Mouse (Mus musculus): ENCODE measurements around the gene Wdr86. TPM values are rescaled to one million over a fixed set of nuclear protein-coding genes. Genes with fewer than 3 reads are reported as not detected.

Wdr86 gene
- polyA plus RNA-seq, 1 experiment: 6.2 TPM

DNA sequence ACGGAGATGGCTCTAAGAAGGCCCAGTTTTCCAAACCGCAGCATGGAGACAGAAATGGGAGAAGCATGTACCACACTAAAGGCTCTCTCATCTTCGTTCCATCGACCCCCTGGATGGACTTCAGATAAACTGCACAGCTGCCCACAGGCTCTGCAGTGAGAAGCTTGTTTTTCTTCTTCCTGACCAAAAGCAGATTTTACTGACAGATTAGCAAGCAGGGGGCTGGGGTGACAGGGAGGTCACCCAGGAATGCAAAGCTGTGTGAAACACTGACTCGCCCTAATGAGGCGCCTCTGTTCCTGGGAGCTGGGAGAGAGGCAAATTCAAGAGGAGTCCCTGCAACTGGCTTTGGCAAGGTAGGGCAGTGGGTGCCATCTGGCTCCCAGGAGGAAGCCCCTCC is 17.0 kb upstream of the Wdr86 start:
- Histone ChIP-seq H3K27ac (ENCODE audit: insufficient read depth, low read length) (no peak overlapping the region), H3K4me1 (ENCODE audit: control insufficient read depth, insufficient read depth, insufficient read length) (peaks cover 12% of the 10 kb centered on the region; the same call in 1 of the 2 replicates), H3K27me3 (ENCODE audit: control insufficient read depth, insufficient read depth, low read length) (no peaks in the 10 kb centered on the region), H3K36me3 (ENCODE audit: control insufficient read depth, insufficient read depth, low read length) (no peaks in the 10 kb centered on the region), H3K4me3 (ENCODE audit: extremely low read depth, insufficient read depth, insufficient read length) (no peak overlapping the region)
- DNase-seq (ENCODE audit: low read depth in 1 of 2, low spot score in 2 of 2): no peak
- no peak for TF ChIP-seq CTCF (IDR thresholded peaks at IDR 0.05; ENCODE audit: extremely low read depth, insufficient read depth, insufficient read length, insufficient replicate concordance)
- no peak for TF ChIP-seq POLR2A (IDR thresholded peaks at IDR 0.05; ENCODE audit: low read depth, low read length)
- WGBS: 60% methylated on average over 6 of the region's 6 CpGs

DNA sequence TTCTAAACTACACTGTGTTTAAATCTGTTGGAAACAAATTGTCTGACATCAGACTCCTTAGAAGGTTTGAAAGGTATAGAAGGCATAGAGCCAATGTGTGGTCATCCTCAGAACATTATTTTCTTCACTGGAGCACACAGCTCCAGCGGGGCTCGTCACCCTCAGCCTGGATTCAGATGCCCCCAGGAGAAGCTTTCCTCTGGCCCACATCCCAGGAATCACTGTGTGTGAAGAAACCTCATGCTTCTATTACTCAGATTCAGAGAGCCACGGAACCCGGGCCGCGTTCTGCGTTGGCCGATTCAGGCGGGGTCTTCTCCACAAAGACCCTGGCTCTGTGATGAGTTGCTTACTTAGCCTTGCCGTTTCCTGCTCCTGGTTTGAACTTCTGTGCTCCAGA is 13.4 kb upstream of the Wdr86 start:
- H3K27ac ChIP-seq (ENCODE audit: insufficient read depth, low read length): no peak overlapping the region
- peaks cover 5% of the 10 kb centered on the region; the same call in 1 of the 2 replicates for H3K4me1 ChIP-seq (ENCODE audit: control insufficient read depth, insufficient read depth, insufficient read length)
- no peaks in the 10 kb centered on the region for H3K36me3 ChIP-seq (ENCODE audit: control insufficient read depth, insufficient read depth, low read length)
- no peaks in the 10 kb centered on the region for H3K27me3 ChIP-seq (ENCODE audit: control insufficient read depth, insufficient read depth, low read length)
- WGBS: 92% methylated on average over 10 of the region's 10 CpGs
- no peak for DNase-seq (ENCODE audit: low read depth in 1 of 2, low spot score in 2 of 2)
- no peak overlapping the region for H3K4me3 ChIP-seq (ENCODE audit: extremely low read depth, insufficient read depth, insufficient read length)
- TF ChIP-seq POLR2A (IDR thresholded peaks at IDR 0.05; ENCODE audit: low read depth, low read length) (no peak), CTCF (IDR thresholded peaks at IDR 0.05; ENCODE audit: extremely low read depth, insufficient read depth, insufficient read length, insufficient replicate concordance) (no peak)

DNA sequence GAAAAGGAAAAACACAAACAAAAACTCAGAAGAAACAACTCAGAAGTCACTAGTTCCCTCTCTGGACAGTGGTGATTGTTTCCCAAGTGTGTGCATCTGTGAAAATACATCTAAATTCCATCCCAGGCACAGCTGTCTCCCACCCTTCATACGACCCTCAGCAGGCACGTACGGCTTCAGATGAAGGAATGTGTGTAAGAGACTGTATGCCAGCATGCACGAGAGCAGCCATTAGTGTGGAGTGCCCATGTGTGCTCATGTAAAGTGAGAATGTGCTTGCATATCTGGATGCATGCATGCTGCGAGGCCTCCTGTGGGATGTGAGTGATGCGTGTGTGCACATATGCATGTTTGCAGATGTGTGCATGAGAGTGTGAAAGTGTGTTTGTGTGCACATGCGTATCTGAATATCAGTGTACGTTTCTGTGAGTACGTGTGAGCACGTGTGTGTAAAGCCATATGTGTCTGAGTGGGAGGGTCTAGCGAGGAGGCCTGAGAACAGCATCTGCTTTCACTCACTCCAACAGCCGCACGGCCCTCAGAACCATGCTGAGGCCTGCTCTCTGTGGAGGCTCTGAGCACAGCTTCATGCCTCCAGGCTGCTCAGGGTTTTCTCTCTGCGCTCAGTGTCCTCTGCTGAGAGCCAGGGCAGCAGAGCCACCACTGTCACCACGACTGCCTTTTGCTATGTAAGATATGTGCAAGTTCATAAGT is 10.8 kb upstream of the Wdr86 start:
- Histone ChIP-seq H3K4me3 (ENCODE audit: extremely low read depth, insufficient read depth, insufficient read length) (no peak overlapping the region), H3K4me1 (ENCODE audit: control insufficient read depth, insufficient read depth, insufficient read length) (peaks cover 7% of the 10 kb centered on the region; the same call in 1 of the 2 replicates), H3K27ac (ENCODE audit: insufficient read depth, low read length) (no peak overlapping the region), H3K36me3 (ENCODE audit: control insufficient read depth, insufficient read depth, low read length) (no peaks in the 10 kb centered on the region), H3K27me3 (ENCODE audit: control insufficient read depth, insufficient read depth, low read length) (no peaks in the 10 kb centered on the region)
- WGBS: 92% methylated on average over 15 of the region's 15 CpGs
- no peak for DNase-seq (ENCODE audit: low read depth in 1 of 2, low spot score in 2 of 2)
- TF ChIP-seq POLR2A (IDR thresholded peaks at IDR 0.05; ENCODE audit: low read depth, low read length) (no peak), CTCF (IDR thresholded peaks at IDR 0.05; ENCODE audit: extremely low read depth, insufficient read depth, insufficient read length, insufficient replicate concordance) (no peak)

DNA sequence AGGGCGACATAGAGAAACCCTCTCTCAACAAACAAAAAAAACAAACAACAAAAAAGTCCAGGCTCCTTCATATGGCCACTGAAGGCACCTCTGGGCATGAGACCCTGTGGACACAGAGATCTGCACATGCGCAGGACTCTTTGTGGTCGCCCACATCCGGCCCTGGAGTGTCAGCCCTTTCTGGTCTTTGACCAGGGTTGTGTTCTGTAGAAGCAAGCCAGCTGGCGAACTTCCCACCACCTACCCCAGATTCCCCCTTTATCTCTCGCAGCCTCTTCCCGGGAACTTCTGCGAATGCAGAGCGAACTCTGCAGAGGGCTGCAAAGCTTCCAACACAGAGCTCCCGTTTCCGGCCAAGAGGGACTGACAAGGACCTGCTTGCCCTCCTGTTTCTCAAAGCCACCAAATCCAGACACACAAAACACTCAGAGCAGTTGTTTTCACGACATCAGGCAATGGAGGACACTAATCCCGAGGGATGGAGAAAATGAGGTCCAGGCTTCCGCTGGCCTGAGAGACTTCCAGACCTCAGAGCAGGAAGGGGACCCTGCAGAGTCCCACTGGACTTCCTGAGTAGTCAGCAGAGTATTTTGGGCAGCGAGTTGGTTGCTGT is 8.7 kb upstream of the Wdr86 start:
- Histone ChIP-seq H3K27ac (ENCODE audit: insufficient read depth, low read length) (peak overlapping the region; percentile 25), H3K36me3 (ENCODE audit: control insufficient read depth, insufficient read depth, low read length) (no peaks in the 10 kb centered on the region), H3K4me1 (ENCODE audit: control insufficient read depth, insufficient read depth, insufficient read length) (peaks cover 7% of the 10 kb centered on the region; the same call in 1 of the 2 replicates), H3K4me3 (ENCODE audit: extremely low read depth, insufficient read depth, insufficient read length) (no peak overlapping the region), H3K27me3 (ENCODE audit: control insufficient read depth, insufficient read depth, low read length) (no peaks in the 10 kb centered on the region)
- no peak for TF ChIP-seq CTCF (IDR thresholded peaks at IDR 0.05; ENCODE audit: extremely low read depth, insufficient read depth, insufficient read length, insufficient replicate concordance)
- TF ChIP-seq POLR2A (IDR thresholded peaks at IDR 0.05; ENCODE audit: low read depth, low read length): no peak
- DNase-seq (ENCODE audit: low read depth in 1 of 2, low spot score in 2 of 2): peak in 1 of 2 experiments; percentile 79
- WGBS: 12% methylated on average over 15 of the region's 15 CpGs

DNA sequence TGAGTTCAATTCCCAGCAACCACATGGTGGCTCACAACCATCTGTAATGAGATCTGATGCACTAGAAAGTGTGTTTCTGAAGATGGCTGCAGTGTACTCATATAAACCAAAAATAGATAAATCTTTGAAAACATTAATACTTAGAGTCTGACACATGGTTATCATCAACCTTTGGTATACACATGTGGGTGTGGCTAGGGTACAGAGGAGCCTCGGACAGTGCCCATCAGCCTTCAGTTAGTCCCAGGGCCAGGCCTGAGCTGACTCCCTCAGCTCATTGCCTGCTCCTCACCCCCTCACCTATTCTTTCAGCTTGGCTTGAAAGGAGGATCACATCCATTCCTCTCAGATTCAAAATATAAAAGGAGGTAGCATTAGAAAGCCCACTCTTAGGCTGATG is 8.0 kb upstream of the Wdr86 start:
- Histone ChIP-seq H3K27me3 (ENCODE audit: control insufficient read depth, insufficient read depth, low read length) (no peaks in the 10 kb centered on the region), H3K4me3 (ENCODE audit: extremely low read depth, insufficient read depth, insufficient read length) (no peak overlapping the region), H3K4me1 (ENCODE audit: control insufficient read depth, insufficient read depth, insufficient read length) (peaks cover 7% of the 10 kb centered on the region; the same call in 1 of the 2 replicates), H3K27ac (ENCODE audit: insufficient read depth, low read length) (no peak overlapping the region), H3K36me3 (ENCODE audit: control insufficient read depth, insufficient read depth, low read length) (no peaks in the 10 kb centered on the region)
- no peak for DNase-seq (ENCODE audit: low read depth in 1 of 2, low spot score in 2 of 2)
- WGBS: 79% methylated on average over 1 of the region's 1 CpGs
- TF ChIP-seq POLR2A (IDR thresholded peaks at IDR 0.05; ENCODE audit: low read depth, low read length): no peak
- no peak for TF ChIP-seq CTCF (IDR thresholded peaks at IDR 0.05; ENCODE audit: extremely low read depth, insufficient read depth, insufficient read length, insufficient replicate concordance)

DNA sequence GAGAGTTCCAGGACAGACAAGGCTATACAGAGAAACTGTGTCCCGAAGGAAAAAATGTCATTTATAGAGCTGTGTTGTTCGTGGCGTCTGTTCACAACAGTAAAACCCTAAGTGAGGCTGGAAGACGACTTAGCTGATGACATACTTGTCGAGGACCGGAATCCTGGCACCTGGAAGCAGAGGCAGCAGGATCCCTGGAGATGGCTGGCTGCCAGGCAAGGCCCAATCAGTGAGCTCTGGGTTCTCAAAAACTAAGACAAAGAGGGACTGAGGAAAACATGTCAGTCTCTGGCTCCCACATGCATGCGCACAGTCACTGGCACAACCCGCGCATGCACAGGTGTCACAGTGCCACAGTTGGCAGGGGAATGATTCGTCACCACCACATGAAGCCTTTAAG is 7.1 kb upstream of the Wdr86 start:
- WGBS: 92% methylated on average over 10 of the region's 10 CpGs
- Histone ChIP-seq H3K4me3 (ENCODE audit: extremely low read depth, insufficient read depth, insufficient read length) (no peak overlapping the region), H3K4me1 (ENCODE audit: control insufficient read depth, insufficient read depth, insufficient read length) (peaks cover 7% of the 10 kb centered on the region; the same call in 1 of the 2 replicates), H3K36me3 (ENCODE audit: control insufficient read depth, insufficient read depth, low read length) (no peaks in the 10 kb centered on the region), H3K27me3 (ENCODE audit: control insufficient read depth, insufficient read depth, low read length) (no peaks in the 10 kb centered on the region), H3K27ac (ENCODE audit: insufficient read depth, low read length) (no peak overlapping the region)
- no peak for TF ChIP-seq CTCF (IDR thresholded peaks at IDR 0.05; ENCODE audit: extremely low read depth, insufficient read depth, insufficient read length, insufficient replicate concordance)
- no peak for DNase-seq (ENCODE audit: low read depth in 1 of 2, low spot score in 2 of 2)

All from spleen, adult 2 months (tissue).